Mouse (Mus musculus): Measurements from ENCODE around the gene Psmb7.

The Psmb7 gene

GRCm38 (mm10) chr2:38545706-38546105 lies 98.2 kb downstream of the Psmb7 start:
- no peak for DNase-seq (ENCODE audit: low read depth in 1 of 2, low spot score in 2 of 2)

GRCm38 (mm10) chr2:38544982-38545381 lies 98.9 kb downstream of the Psmb7 start:
- no peak for DNase-seq (ENCODE audit: low read depth in 1 of 2, low spot score in 2 of 2)

- DNase-seq (ENCODE audit: low read depth in 1 of 2, low spot score in 2 of 2) = no peak
Observed at GRCm38 (mm10) chr2:38544341-38544740, 99.5 kb downstream of the Psmb7 start.

GRCm38 (mm10) chr2:38543158-38543557 lies 100.7 kb downstream of the Psmb7 start:
- DNase-seq (ENCODE audit: low read depth in 1 of 2, low spot score in 2 of 2) = no peak

- no peak for DNase-seq (ENCODE audit: low read depth in 1 of 2, low spot score in 2 of 2)
Observed at GRCm38 (mm10) chr2:38542366-38542765, 101.5 kb downstream of the Psmb7 start.

- DNase-seq (ENCODE audit: low read depth in 1 of 2, low spot score in 2 of 2) = no peak
Observed at GRCm38 (mm10) chr2:38541570-38541969, 102.3 kb downstream of the Psmb7 start.

GRCm38 (mm10) chr2:38541101-38541500 lies 102.8 kb downstream of the Psmb7 start:
- DNase-seq (ENCODE audit: low read depth in 1 of 2, low spot score in 2 of 2) = no peak

- DNase-seq (ENCODE audit: low read depth in 1 of 2, low spot score in 2 of 2) = no peak
Observed at GRCm38 (mm10) chr2:38540666-38541065, 103.2 kb downstream of the Psmb7 start.

GRCm38 (mm10) chr2:38539677-38540076 lies 104.2 kb downstream of the Psmb7 start:
- DNase-seq (ENCODE audit: low read depth in 1 of 2, low spot score in 2 of 2) = no peak
